Mouse (Mus musculus) megakaryocyte, embryonic 14.5 days (primary cell): ENCODE data around the gene Lhx3.

Source experiments
- FLI1 ChIP-seq: IDR thresholded peaks from 2 replicates; pipeline ENCODE4 v1.6.1; 2012; ENCODE audit warnings: low read length, inconsistent platforms, mixed read lengths
- GATA1 ChIP-seq: IDR thresholded peaks from 3 replicates; pipeline ENCODE4 v1.6.1; 2012; ENCODE audit warnings: mixed read lengths, low read length, inconsistent platforms, borderline replicate concordance

DNA sequence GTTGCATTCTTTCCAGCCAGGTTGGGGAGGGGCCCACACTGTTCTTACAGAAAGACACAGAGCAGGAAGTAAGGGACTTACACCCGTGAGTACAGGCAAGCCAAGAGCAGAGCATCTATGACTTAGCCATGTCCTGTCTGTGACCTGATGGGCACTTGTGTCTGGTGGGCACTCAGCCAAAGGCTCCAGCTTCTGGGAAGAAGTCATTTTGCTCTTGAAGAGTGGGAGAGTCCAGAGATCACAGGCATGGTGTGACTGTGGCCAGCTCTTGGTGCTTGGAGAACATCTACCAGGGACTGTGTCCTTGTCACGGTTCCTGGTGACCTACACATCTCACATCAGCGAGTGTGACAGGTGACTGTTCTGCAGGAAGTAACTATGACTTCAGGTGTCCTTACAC, 52.4 kb downstream of the Lhx3 start:
- TF ChIP-seq GATA1 (no peak), FLI1 (no peak)
